In the genomic region with DNA sequence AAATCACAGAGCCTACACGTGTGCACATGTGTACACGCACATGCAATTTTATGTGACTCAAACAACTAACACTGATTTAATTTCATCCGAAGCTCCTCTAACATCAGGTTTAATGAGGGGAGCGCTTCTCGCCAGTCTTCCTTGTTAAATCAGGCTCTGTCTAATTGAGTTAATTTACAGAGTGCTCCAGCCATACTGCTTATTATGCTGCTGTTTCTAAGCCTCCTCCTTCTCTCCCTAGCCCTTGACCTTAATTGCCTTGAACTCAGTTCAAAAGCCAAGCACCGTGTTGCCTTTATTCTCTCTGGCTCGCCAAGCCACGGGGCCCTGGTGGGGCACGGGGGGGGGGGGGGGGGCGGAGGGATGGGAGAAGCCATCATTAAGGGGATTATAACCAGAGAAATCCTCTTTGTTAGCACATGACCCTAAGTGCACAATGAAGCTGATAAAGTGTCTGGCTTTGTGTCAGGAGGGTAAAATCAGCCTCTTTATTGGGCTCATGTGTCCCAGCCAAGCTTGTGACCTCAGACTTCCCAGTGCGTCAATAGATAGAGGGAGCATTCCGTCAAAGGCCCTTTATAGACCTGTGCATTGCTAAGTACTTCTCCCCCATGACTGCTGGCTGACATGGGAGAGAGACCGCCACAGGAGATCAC, we compare ENCODE assay signal across 10 mouse cellular contexts. TPM values are rescaled to one million over a fixed set of nuclear protein-coding genes. Genes with fewer than 3 reads are reported as not detected.
DNase-seq lines count a peak whose midpoint lies in the region; ATAC-seq lines count a peak whose summit lies in the region.
"Had no signal": no experiment of that assay in that cellular context is flagged by ENCODE, and none has a peak within 500 bp of the region (broad histone marks: within the 10 kb centered on the region; RNA-seq: fewer than 3 reads in every experiment).

A gene (minus strand): TSS at position 270 of the 656 bp plus-strand sequence.

- H3K4me3 ChIP-seq in heart, embryonic 14.5 days (ENCODE audit: control insufficient read depth in 1 of 2, insufficient read depth in 1 of 2, low read depth in 1 of 2, low read length in 2 of 2) = no peak within 1 kb of the TSS
- H3K4me3 ChIP-seq in heart, embryonic 11.5 days (ENCODE audit: low read depth, low read length) = no peak within 1 kb of the TSS
- no peak within 1 kb of the TSS for H3K4me3 ChIP-seq in forebrain, embryonic 15.5 days
- H3K4me3 ChIP-seq: myocyte had no signal

- H3K36me3 ChIP-seq in heart, embryonic 14.5 days (ENCODE audit: control insufficient read depth, insufficient read depth, low read length) = no peaks in the 10 kb centered on the region
- H3K36me3 ChIP-seq in heart, embryonic 11.5 days (ENCODE audit: control insufficient read depth, insufficient read depth, low read length) = no peaks in the 10 kb centered on the region
- H3K36me3 ChIP-seq in forebrain, embryonic 15.5 days = no peaks in the 10 kb centered on the region

- WGBS in heart, embryonic 14.5 days = 57% methylated on average over 13 of the region's 13 CpGs
- 71% methylated on average over 13 of the region's 13 CpGs for WGBS in heart, embryonic 11.5 days (ENCODE audit: insufficient replicate concordance)
- WGBS in forebrain, embryonic 15.5 days = 7% methylated on average over 12 of the region's 13 CpGs
- 20% methylated on average over 12 of the region's 13 CpGs for WGBS in large intestine, adult 2 months

- no peak within 1 kb of the TSS for H3K27ac ChIP-seq in heart, embryonic 14.5 days (replicated peaks in 1 of 2; ENCODE audit: control insufficient read depth in 1 of 2, insufficient read depth in 1 of 2, low read depth in 2 of 2, low read length in 2 of 2)
- H3K27ac ChIP-seq in heart, embryonic 11.5 days (ENCODE audit: low read depth, low read length) = no peak within 1 kb of the TSS
- H3K27ac ChIP-seq in forebrain, embryonic 15.5 days (replicated peaks) = peak within 1 kb of the TSS; percentile 65

- no peaks in the 10 kb centered on the region for H3K9me3 ChIP-seq in heart, embryonic 14.5 days (ENCODE audit: control insufficient read depth, low read length)
- H3K9me3 ChIP-seq in heart, embryonic 11.5 days (replicated peaks; ENCODE audit: control insufficient read depth, low read length) = no peaks in the 10 kb centered on the region
- no peaks in the 10 kb centered on the region for H3K9me3 ChIP-seq in forebrain, embryonic 15.5 days

- no peak within 1 kb of the TSS for H3K4me2 ChIP-seq in heart, embryonic 14.5 days (ENCODE audit: low read length)
- H3K4me2 ChIP-seq in heart, embryonic 11.5 days = no peak within 1 kb of the TSS
- H3K4me2 ChIP-seq in forebrain, embryonic 15.5 days (replicated peaks) = peak within 1 kb of the TSS; percentile 14; the same call in 1 of the 2 replicates

- no peak within 1 kb of the TSS for H3K9ac ChIP-seq in heart, embryonic 14.5 days (ENCODE audit: low read length)
- H3K9ac ChIP-seq in heart, embryonic 11.5 days (ENCODE audit: low read depth, low read length) = no peak within 1 kb of the TSS
- H3K9ac ChIP-seq in forebrain, embryonic 15.5 days (replicated peaks) = no peak within 1 kb of the TSS

- 0 out of 2 replicates have a peak, but pooled peaks have one; percentile 31 for ATAC-seq in heart, embryonic 14.5 days (ENCODE audit: insufficient number of reproducible peaks, insufficient read depth, low FRiP score, low read depth)
- ATAC-seq in heart, embryonic 11.5 days (replicated peaks; ENCODE audit: insufficient number of reproducible peaks, low FRiP score, low TSS enrichment) = no peak
- peak; percentile 81 for ATAC-seq in forebrain, embryonic 15.5 days (replicated peaks)
- ATAC-seq: activated CD4-positive, CD25-positive, alpha-beta regulatory T cell, adult 4 months had no signal

- H3K27me3 ChIP-seq in heart, embryonic 14.5 days (ENCODE audit: control insufficient read depth, insufficient read depth, low read length) = peaks cover 4% of the 10 kb centered on the region; the same call in 1 of the 2 replicates
- peaks cover 3% of the 10 kb centered on the region for H3K27me3 ChIP-seq in heart, embryonic 11.5 days (ENCODE audit: control insufficient read depth, insufficient read depth, low read length)
- H3K27me3 ChIP-seq in forebrain, embryonic 15.5 days = no peaks in the 10 kb centered on the region

- DNase-seq in large intestine, adult 2 months (ENCODE audit: low read depth, low spot score) = peak; percentile 57
- DNase-seq in retina, postnatal 1 day = peak; percentile 91
- no peak for DNase-seq in cerebellum, adult 8-10 months
- no peak for DNase-seq in cerebellum, postnatal 4 days (ENCODE audit: low spot score in 2 of 2)
- DNase-seq in kidney, adult 8-10 months = no peak

- no peaks in the 10 kb centered on the region for H3K4me1 ChIP-seq in heart, embryonic 14.5 days (ENCODE audit: control insufficient read depth in 2 of 2, insufficient read depth in 2 of 2, low read length in 2 of 2)
- H3K4me1 ChIP-seq in heart, embryonic 11.5 days (ENCODE audit: control insufficient read depth, insufficient read depth, low read length) = no peaks in the 10 kb centered on the region
- H3K4me1 ChIP-seq in forebrain, embryonic 15.5 days = peaks cover 20% of the 10 kb centered on the region

RNA-seq across cellular contexts. Expression of the gene that starts here (rescaled TPM):
- 3.5 and 5.4 TPM in 2 replicates for polyA plus RNA-seq in heart, embryonic 14.5 days (2014; fragmentation: Nextera tagmentation; extraction: Ambion mirVana)
- 0.73 and 1.2 TPM in 2 replicates for polyA plus RNA-seq in heart, embryonic 11.5 days (2014; fragmentation: Nextera tagmentation; extraction: Ambion mirVana)
- polyA plus RNA-seq in forebrain, embryonic 15.5 days (2015; fragmentation: Nextera tagmentation; extraction: Ambion mirVana) = 7.2 and 7.3 TPM in 2 replicates
- 0.22 and 0.25 TPM in 2 replicates for polyA plus RNA-seq in large intestine, adult 2 months (2012; rRNA removed)

Comparison
In these comparisons a context has a peak if more than half of its experiments do, and no peak if none do; other contexts are left out.
1. Peak in DNase-seq in large intestine, adult 2 months; RNA of the gene not detected or under 1 TPM.